Mouse (Mus musculus) megakaryocyte, embryonic 14.5 days (primary cell): ENCODE results near the gene Ttc25.

Experiments
- FLI1 ChIP-seq: IDR thresholded peaks from 2 replicates; pipeline ENCODE4 v1.6.1; 2012; ENCODE audit warnings: low read length, inconsistent platforms, mixed read lengths
- GATA1 ChIP-seq: IDR thresholded peaks from 3 replicates; pipeline ENCODE4 v1.6.1; 2012; ENCODE audit warnings: mixed read lengths, low read length, inconsistent platforms, borderline replicate concordance

DNA sequence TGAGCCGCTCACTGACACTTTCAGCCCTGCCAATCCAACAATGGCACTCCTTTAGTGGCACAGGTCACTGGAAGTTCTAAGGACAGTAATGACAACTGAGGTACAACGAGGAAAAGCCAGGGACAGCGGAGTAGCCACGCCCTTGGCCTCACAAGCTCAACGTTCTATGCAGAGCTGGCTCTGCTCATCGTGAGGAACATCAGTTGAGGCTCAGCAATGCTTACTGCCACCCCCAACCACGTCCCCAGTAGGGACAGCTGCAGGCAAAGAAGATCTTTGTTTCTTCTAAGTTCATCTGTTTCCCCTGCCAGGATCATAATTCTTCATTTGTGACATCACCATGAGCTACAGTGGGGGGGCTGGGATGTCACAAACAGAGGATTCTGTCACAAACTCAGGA lies 49.2 kb downstream of the Ttc25 start:
- TF ChIP-seq GATA1 = no peak
- TF ChIP-seq FLI1 = no peak
